Mouse (Mus musculus): ENCODE data around the gene Pdcd4.
A peak's percentile ranks its signal among the peaks of the same experiment; 100 is the strongest.
"Not testable (repeated sequence)": the region's sequence is repeated elsewhere in the genome, so short reads cannot be mapped to it uniquely, and the experiment has no call there.

Gene Pdcd4

GRCm38 (mm10) chr19:53944786-53945169, 52.7 kb downstream of the Pdcd4 start:
- DNase-seq (ENCODE audit: inconsistent ontology term): no peak

GRCm38 (mm10) chr19:53945171-53946042, 53.4 kb downstream of the Pdcd4 start:
- DNase-seq (ENCODE audit: inconsistent ontology term): peak; percentile 43

- DNase-seq (ENCODE audit: inconsistent ontology term): no peak
Observed at GRCm38 (mm10) chr19:53957513-53957912, 65.5 kb downstream of the Pdcd4 start.

DNA sequence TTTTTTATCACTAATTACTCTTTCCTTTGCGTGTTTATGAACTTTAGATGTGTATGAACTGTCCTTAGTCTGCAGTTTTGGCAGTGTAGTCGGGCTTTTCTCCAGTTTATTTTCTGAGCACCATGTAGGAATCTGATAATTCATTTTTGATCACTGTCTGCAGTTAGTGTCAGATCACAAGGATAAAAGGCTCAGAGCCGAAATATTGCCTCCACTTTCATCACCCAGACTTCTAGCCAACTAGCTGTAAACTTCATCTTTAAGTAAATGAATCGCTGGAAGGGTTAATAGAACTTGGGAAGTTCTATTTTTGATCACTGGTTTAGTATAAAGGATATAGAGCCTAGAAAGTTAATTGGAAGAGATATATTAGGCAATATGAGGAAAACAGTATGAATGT, 70.5 kb downstream of the Pdcd4 start:
- DNase-seq (ENCODE audit: inconsistent ontology term): no peak

- not testable (repeated sequence) for DNase-seq (ENCODE audit: inconsistent ontology term)
Observed at GRCm38 (mm10) chr19:53964347-53964746, 72.3 kb downstream of the Pdcd4 start.

DNA sequence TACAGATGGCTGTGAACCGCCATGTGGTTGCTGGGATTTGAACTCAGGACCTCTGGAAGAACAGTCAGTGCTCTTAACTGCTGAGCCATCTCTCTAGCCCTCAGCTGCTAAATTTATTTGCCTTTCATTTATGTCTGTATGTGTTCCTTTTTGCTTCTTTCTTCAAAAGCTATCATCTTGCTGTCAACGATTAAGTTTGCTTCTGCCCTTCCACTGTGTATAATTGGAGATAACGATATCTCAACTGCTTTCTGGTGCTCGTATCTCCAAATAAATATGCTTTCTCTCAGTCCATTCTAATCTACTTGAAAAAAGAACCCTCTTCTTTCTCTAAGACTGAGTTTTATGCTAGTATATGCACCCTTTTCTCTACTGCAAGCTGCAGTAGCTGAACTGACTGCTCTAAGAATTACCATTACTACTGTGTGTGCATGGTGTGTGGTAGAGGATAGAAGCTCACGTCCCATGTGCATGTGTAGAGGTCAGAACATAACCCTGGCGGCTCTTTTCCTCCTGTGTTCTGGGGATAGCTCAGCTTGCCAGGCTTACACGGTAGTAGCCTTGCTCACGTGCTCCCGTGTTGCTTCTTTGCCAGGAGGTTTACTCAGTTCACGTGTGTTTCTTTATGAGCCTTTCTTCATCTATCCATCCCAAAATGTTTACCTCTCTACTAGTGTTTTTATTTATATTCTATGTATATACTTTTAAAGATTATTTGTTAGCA, 73.0 kb downstream of the Pdcd4 start:
- no peak for DNase-seq (ENCODE audit: inconsistent ontology term)

GRCm38 (mm10) chr19:53969226-53969625, 77.2 kb downstream of the Pdcd4 start:
- no peak for DNase-seq (ENCODE audit: inconsistent ontology term)

DNA sequence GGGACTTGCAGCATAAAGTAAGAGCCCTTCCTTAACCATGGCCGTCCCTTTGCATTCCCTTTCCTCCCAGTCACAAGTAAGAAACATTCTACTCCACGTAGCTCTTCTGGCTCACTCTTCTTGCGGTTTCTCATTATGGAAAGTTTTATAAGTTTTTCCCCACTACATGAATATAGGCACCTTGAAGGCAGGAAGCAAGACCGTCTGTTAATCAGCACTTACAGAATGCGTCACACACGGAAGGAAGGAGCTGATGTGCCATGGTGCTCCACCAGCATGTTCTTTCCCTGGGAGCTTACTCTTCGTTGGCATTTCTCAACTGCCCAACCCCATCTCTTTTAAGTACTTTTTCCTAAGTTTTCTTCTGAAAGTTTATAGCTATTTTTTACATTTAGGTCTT, 79.9 kb downstream of the Pdcd4 start:
- DNase-seq (ENCODE audit: inconsistent ontology term): no peak

- no peak for DNase-seq (ENCODE audit: inconsistent ontology term)
Observed at GRCm38 (mm10) chr19:53973656-53974055, 81.6 kb downstream of the Pdcd4 start.
